Mouse (Mus musculus) kidney, embryonic 15.5 days (tissue): ENCODE measurements around the gene Crhr2. TPM values are rescaled to one million over a fixed set of nuclear protein-coding genes. Genes with fewer than 3 reads are reported as not detected.

Experiments used
- ATAC-seq: fragments of 200-750 bp; cut with Nextera tagmentation; replicated peaks from 2 replicates; pipeline ENCODE4 v1.8.0; 2017; ENCODE audit warnings: moderate TSS enrichment; ENCODE audit not compliant: low FRiP score
- H3K27ac ChIP-seq: fragments of 300-500 bp; sonication (generic); 2 replicates; pipeline ENCODE4 v1.5.1; 2015; ENCODE audit warnings: mild to moderate bottlenecking, inconsistent platforms
- H3K27me3 ChIP-seq: fragments of 300-500 bp; sonication (generic); 2 replicates; pipeline ENCODE4 v1.6.1; 2015; ENCODE audit warnings: inconsistent platforms
- H3K36me3 ChIP-seq: fragments of 300-500 bp; sonication (generic); 2 replicates; pipeline ENCODE4 v1.6.1; 2015; ENCODE audit warnings: inconsistent platforms
- H3K4me1 ChIP-seq: fragments of 300-500 bp; sonication (generic); 2 replicates; pipeline ENCODE4 v1.6.1; 2015; ENCODE audit warnings: inconsistent platforms
- H3K4me2 ChIP-seq: fragments of 300-500 bp; sonication (generic); 2 replicates; pipeline ENCODE4 v1.6.1; 2015; ENCODE audit warnings: moderate library complexity, mild to moderate bottlenecking, inconsistent platforms
- H3K4me3 ChIP-seq: fragments of 300-500 bp; sonication (generic); replicated peaks from 2 replicates; pipeline ENCODE4 v1.5.1; 2015; ENCODE audit warnings: mild to moderate bottlenecking, inconsistent platforms
- H3K9ac ChIP-seq: fragments of 300-500 bp; sonication (generic); 2 replicates; pipeline ENCODE4 v1.6.1; 2015; ENCODE audit warnings: mild to moderate bottlenecking, inconsistent platforms
- H3K9me3 ChIP-seq: fragments of 300-500 bp; sonication (generic); replicated peaks from 2 replicates; pipeline ENCODE4 v1.6.1; 2016; ENCODE audit warnings: inconsistent platforms
- WGBS: fragments of 180-500 bp; shearing (Covaris S2); methylation state at CpG from one replicate; pipeline ENCODE4 v1.1.7; 2015; ENCODE audit warnings: mixed read lengths; 5-methylcytosine and 5-hydroxymethylcytosine counted together
- polyA plus RNA-seq: library from polyadenylated mRNA; unstranded; fragments of >200 nt; fragmentation: Nextera tagmentation; extraction: Ambion mirVana; gene quantifications from 2 replicates; pipeline ENCODE4 v1.2.1, GENCODE M21; 2015

The Crhr2 gene
- polyA plus RNA-seq, result 0.13 and 0.26 TPM in 2 replicates

DNA sequence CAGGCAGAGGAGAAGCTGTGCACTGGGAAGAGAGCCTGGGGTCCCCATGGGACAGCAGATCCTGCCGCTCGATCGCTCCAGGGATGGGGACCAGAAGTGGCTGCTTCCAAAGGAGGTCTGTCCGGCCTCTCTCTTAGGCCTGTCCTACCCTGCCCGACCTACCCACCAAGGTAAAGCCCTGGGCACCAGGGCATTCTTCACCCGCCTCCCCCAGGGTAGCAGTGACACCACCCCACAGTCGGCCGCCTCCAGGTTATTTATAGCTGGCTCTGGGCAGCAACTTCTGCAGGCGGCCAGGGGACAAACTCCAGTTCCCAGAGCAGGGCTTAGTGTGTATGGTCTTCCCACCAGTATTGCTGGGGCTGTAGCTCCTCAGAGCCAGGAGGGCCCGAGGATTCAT, at the start of gene Crhr2:
Gene Crhr2 (minus strand): TSS at position 223 of the 400 bp plus-strand sequence.
- no peak for ATAC-seq
- H3K9me3 ChIP-seq, result no peaks in the 10 kb centered on the region
- no peak within 1 kb of the TSS for H3K9ac ChIP-seq
- peaks cover 12% of the 10 kb centered on the region; the same call in 1 of the 2 replicates for H3K4me1 ChIP-seq
- no peaks in the 10 kb centered on the region for H3K27me3 ChIP-seq
- no peak within 1 kb of the TSS for H3K27ac ChIP-seq
- H3K4me3 ChIP-seq, result no peak within 1 kb of the TSS
- WGBS, result 60% methylated on average over 10 of the region's 10 CpGs
- no peak within 1 kb of the TSS for H3K4me2 ChIP-seq
- H3K36me3 ChIP-seq, result no peaks in the 10 kb centered on the region

DNA sequence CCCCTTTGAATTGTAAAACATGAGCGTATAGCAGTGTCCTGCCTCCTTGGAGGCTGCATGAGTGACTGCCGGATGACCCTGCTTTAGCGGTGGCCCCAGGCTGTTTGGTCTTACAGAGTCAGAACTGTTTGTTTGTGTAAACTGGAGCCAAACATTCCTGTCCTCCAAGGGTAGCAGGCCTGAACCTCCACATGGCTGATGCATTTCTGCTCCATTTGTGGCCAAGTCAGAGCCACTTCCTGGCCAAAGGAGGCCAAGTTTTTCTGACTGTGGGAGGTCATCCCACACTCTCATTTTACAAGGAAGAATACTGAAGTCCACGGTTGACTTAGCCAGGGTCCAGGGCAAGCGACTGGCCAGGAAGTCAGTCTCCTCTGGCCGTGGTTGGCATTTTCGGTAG, 46.7 kb upstream of the Crhr2 start:
- Histone ChIP-seq H3K4me1 (peaks cover 29% of the 10 kb centered on the region), H3K4me2 (no peak overlapping the region), H3K27me3 (no peaks in the 10 kb centered on the region), H3K4me3 (no peak overlapping the region), H3K9me3 (no peaks in the 10 kb centered on the region), H3K9ac (no peak overlapping the region), H3K36me3 (no peaks in the 10 kb centered on the region), H3K27ac (no peak overlapping the region)
- no peak for ATAC-seq
- WGBS, result 52% methylated on average over 7 of the region's 7 CpGs

DNA sequence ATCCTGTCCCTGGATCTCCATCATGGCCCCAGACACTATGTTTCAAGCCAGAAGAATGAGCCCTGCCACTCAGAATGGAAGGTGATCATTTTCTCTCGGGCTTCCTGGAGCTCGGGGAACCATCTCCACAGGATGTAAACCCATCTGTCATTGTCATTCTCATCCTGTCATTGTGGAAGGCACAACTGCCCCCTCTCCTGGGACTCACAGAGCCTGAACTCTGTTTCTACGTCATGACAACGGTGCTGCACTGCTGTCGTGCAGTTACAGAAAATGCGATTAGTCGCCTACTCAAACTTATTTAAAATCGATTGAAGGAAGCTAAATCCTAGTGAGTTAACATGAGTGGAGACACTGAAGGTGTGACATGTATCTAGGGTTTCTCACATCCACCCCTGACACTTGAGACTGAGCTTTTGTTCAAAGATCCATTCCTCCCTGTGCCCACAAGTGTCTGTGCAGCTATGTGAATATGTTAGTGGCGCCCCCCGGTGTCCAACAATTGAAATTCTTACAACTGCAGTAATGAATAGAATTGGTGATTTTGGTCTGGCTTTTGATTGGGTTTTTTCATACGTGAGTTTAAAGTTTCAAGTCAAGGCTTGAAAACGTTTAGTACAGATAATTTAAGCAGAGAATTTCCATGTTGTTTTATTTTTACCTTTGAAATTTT, 44.4 kb upstream of the Crhr2 start:
- Histone ChIP-seq H3K27ac (no peak overlapping the region), H3K9ac (no peak overlapping the region), H3K9me3 (no peaks in the 10 kb centered on the region), H3K27me3 (no peaks in the 10 kb centered on the region), H3K4me2 (no peak overlapping the region), H3K4me3 (no peak overlapping the region), H3K4me1 (peaks cover 40% of the 10 kb centered on the region), H3K36me3 (no peaks in the 10 kb centered on the region)
- ATAC-seq, result no peak
- 40% methylated on average over 12 of the region's 12 CpGs for WGBS

DNA sequence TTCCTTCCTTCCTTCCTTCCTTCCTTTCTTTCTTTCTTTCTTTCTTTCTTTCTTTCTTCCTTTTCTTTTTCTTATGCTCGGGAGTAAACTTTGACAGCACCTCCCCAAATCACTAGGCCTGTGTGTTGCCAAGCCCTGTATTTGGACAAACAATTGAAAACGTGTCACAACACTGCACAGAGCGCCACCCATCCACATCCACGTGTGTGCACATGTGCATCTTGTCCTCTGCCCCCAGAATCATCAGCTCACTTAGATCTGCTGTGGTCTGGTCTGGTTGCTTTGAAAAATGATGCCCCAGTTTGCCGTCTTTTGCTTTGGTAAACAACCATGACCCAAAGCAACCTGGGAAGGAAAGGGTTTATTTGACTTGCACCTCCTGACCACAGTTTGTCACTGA, 43.1 kb upstream of the Crhr2 start:
- H3K27ac ChIP-seq, result peak overlapping the region; percentile 54
- no peak for ATAC-seq
- no peaks in the 10 kb centered on the region for H3K36me3 ChIP-seq
- H3K9me3 ChIP-seq, result no peaks in the 10 kb centered on the region
- H3K4me1 ChIP-seq, result peaks cover 40% of the 10 kb centered on the region
- no peak overlapping the region for H3K4me2 ChIP-seq
- WGBS, result 32% methylated on average over 5 of the region's 5 CpGs
- no peak overlapping the region for H3K9ac ChIP-seq
- H3K4me3 ChIP-seq, result no peak overlapping the region
- no peaks in the 10 kb centered on the region for H3K27me3 ChIP-seq

DNA sequence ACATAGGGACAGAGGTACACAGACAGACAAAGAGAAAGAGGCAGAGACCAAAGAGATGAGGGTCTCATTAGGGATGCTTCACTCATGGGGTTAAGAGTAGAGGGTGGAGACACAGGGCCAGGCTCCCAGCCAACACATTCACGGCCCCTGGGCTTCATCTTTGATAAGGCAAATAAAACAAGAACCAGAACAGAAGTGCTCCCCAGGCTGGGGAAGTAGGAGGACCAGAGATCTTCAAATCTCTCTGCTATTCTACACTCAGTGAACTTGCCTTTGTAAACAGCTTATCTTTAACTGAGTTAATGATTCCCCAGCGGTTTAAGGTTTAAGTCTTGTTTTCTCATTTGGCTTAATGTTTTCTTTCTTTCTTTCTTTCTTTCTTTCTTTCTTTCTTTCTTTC, 42.6 kb upstream of the Crhr2 start:
- Histone ChIP-seq H3K36me3 (no peaks in the 10 kb centered on the region), H3K4me1 (peaks cover 40% of the 10 kb centered on the region), H3K9ac (no peak overlapping the region), H3K27me3 (no peaks in the 10 kb centered on the region), H3K9me3 (no peaks in the 10 kb centered on the region), H3K4me3 (no peak overlapping the region), H3K4me2 (no peak overlapping the region), H3K27ac (peak overlapping the region; percentile 68)
- 35% methylated on average over 2 of the region's 2 CpGs for whole genome bisulfite sequencing
- ATAC-seq, result 0 out of 2 replicates have a peak, but pooled peaks have one; percentile 15

DNA sequence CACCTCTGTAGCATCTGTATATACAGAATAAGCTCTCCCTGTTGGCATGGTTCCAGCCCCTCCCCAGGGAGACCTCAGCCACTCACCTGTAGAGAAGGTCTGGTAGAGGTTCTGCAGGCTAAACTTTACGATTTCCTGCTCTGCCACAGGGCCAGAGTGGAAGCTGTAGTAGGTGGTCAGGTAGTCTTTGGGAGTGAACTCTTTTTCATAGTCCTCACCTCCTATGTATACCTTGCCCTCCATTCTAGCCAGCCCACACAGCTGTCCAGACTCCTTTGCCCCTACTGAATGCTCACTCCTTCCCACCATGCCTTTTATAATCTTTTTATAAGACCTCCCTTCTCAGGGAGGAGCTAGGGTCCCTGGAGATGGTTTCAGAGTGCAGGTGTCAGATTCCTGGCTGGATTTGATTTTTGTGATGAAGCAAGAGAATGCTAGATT, 41.9 kb upstream of the Crhr2 start, which contains the start of gene Inmt:
Gene Inmt (minus strand): TSS at position 303 of the 441 bp plus-strand sequence.
- H3K27me3 ChIP-seq, result no peaks in the 10 kb centered on the region
- no peak within 1 kb of the TSS for H3K9ac ChIP-seq
- H3K9me3 ChIP-seq, result no peaks in the 10 kb centered on the region
- H3K36me3 ChIP-seq, result no peaks in the 10 kb centered on the region
- H3K4me2 ChIP-seq, result no peak within 1 kb of the TSS
- WGBS, result 53% methylated on average over 1 of the region's 1 CpGs
- H3K4me3 ChIP-seq, result no peak within 1 kb of the TSS
- peak within 1 kb of the TSS; percentile 68 for H3K27ac ChIP-seq
- ATAC-seq, result peak; percentile 30; the same call in 1 of the 2 replicates
- H3K4me1 ChIP-seq, result peaks cover 40% of the 10 kb centered on the region

DNA sequence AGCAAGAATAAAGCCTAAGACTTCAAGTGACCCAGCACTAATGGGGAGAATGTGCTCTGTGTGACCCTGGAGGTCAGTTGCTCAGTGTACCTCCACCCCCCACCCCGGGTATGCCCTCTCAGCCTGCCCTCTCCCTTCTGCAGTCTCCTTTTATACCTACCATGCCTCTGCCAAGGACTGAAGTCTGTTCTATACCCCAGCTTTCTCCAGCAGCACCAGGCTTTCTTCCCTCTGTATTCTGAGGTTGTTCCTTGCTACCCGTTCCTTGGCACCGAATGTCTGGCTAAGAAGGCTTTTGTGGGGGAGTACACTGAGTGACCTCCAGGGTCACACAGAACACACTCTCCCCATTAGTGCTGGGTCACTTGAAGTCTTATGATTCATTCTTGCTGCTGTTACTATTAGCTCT, 41.1 kb upstream of the Crhr2 start:
- WGBS, result 14% methylated on average over 3 of the region's 3 CpGs
- H3K4me2 ChIP-seq, result no peak overlapping the region
- ATAC-seq, result no peak
- peaks cover 35% of the 10 kb centered on the region for H3K4me1 ChIP-seq
- no peak overlapping the region for H3K4me3 ChIP-seq
- no peaks in the 10 kb centered on the region for H3K9me3 ChIP-seq
- no peak overlapping the region for H3K9ac ChIP-seq
- peak overlapping the region; percentile 68; the same call in 1 of the 2 replicates for H3K27ac ChIP-seq
- no peaks in the 10 kb centered on the region for H3K36me3 ChIP-seq
- no peaks in the 10 kb centered on the region for H3K27me3 ChIP-seq

DNA sequence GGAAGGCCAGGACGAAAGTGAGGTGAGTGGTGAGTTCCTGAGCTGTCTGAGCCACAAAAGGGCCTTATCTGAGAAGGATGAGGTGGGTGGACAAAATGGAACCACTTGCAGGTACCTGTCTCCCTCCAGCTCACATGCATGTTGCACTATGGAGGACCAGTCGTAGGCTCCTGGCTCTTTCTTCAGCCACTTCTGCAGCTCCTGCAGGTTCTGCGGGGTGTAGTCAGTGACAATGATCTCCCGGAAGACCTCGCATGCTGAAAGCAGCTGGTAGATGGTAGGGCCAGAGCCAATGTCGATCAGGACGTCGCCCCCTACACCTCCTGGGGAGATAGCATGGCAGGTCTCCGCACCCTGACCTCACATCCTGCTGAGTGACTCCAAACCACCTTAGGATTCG, 40.4 kb upstream of the Crhr2 start:
- H3K9me3 ChIP-seq, result no peaks in the 10 kb centered on the region
- peaks cover 35% of the 10 kb centered on the region for H3K4me1 ChIP-seq
- WGBS, result 67% methylated on average over 10 of the region's 10 CpGs
- H3K36me3 ChIP-seq, result no peaks in the 10 kb centered on the region
- no peak overlapping the region for H3K9ac ChIP-seq
- no peak overlapping the region for H3K4me3 ChIP-seq
- H3K27ac ChIP-seq, result no peak overlapping the region
- no peak overlapping the region for H3K4me2 ChIP-seq
- no peak for ATAC-seq
- H3K27me3 ChIP-seq, result no peaks in the 10 kb centered on the region

DNA sequence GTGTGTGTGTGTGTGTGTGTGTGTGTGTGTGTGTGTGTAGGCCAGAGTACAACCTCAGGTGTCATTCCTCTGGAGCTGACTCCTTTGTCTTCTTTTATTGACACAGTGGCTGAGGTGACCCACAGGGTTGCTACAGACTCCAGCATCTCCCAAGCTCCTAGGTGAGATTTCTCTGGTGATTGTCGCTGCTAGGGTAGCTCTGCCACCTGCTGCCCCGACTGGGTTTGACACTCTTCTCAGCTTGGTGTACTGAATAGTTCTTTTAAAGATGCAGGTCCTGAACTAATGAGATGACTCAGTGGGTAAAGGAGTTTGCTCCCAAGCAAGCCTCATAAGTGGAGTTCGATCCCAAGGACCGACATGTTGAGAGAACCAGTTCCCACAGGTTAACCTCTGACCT, 38.8 kb upstream of the Crhr2 start:
- Histone ChIP-seq H3K4me1 (peaks cover 29% of the 10 kb centered on the region), H3K9me3 (no peaks in the 10 kb centered on the region), H3K36me3 (no peaks in the 10 kb centered on the region), H3K27ac (no peak overlapping the region), H3K4me3 (no peak overlapping the region), H3K27me3 (0 out of 2 replicates have a peak, but pooled peaks cover 8% of the 10 kb centered on the region), H3K4me2 (no peak overlapping the region), H3K9ac (no peak overlapping the region)
- WGBS, result 60% methylated on average over 4 of the region's 4 CpGs
- no peak for ATAC-seq

DNA sequence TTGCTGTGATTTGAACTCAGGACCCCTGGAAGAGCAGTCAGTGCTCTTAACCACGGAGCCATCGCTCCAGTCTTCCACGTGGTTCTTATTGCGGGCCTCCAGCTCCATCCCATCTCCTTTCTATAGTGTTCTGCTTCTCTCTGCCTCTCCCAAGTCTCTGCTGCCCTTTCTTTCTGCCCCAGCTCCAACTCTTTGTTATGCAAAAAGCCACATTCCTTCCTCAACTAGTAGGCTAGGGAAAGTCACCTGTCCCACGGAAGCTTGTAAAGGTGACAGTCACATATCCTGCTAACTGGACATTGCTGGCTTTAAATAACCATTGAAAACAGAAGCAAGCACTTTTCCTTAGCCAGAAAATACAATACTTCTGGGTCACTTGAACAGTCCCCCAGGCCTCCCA, 37.0 kb upstream of the Crhr2 start:
- Histone ChIP-seq H3K27me3 (peaks cover 10% of the 10 kb centered on the region), H3K9me3 (no peaks in the 10 kb centered on the region)
- WGBS, result 72% methylated on average over 5 of the region's 5 CpGs

DNA sequence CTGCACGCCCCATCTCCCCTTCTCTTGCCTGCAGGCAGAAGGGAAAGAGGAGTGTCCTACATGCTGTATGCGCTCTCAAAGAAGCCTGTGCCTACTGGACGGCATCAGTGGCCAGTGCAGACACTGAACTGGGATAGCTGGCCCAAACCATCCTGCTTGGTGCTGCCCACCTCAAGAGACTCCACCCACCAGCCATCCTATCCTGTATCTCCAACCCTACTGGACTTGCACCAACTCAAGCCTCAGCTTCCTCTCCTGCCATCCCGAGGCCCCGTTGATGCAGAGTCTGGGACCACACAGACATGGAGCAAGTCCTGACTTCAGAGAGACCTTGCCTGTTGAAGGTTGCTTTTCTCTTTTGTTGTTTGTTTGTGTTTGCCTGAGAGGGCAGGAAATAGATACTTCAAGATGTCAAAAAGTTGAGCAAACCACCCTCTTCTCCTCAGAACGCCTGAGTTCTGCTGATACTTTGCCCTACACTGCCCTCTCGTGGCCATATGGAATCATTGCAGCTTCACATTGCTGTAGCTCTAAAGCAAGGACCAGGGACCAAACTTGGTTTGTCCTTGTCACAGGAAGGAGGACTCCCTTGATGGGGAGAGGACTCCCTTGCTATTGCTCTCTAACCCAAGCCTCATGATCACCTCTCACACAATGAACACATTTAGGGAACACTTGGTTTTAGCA, 34.1 kb upstream of the Crhr2 start:
- Histone ChIP-seq H3K27ac (no peak overlapping the region), H3K36me3 (no peaks in the 10 kb centered on the region), H3K9ac (no peak overlapping the region), H3K4me1 (no peaks in the 10 kb centered on the region), H3K4me2 (no peak overlapping the region), H3K9me3 (no peaks in the 10 kb centered on the region), H3K4me3 (no peak overlapping the region), H3K27me3 (peaks cover 13% of the 10 kb centered on the region)
- ATAC-seq, result 0 out of 2 replicates have a peak, but pooled peaks have one; percentile 33
- WGBS, result 57% methylated on average over 7 of the region's 7 CpGs

More for the DNA sequence above, 37.0 kb upstream of the Crhr2 start:
- H3K36me3 ChIP-seq, result no peaks in the 10 kb centered on the region
- ATAC-seq, result no peak
- H3K9ac ChIP-seq, result no peak overlapping the region
- no peak overlapping the region for H3K27ac ChIP-seq
- H3K4me2 ChIP-seq, result no peak overlapping the region
- no peak overlapping the region for H3K4me3 ChIP-seq
- H3K4me1 ChIP-seq, result peaks cover 14% of the 10 kb centered on the region

DNA sequence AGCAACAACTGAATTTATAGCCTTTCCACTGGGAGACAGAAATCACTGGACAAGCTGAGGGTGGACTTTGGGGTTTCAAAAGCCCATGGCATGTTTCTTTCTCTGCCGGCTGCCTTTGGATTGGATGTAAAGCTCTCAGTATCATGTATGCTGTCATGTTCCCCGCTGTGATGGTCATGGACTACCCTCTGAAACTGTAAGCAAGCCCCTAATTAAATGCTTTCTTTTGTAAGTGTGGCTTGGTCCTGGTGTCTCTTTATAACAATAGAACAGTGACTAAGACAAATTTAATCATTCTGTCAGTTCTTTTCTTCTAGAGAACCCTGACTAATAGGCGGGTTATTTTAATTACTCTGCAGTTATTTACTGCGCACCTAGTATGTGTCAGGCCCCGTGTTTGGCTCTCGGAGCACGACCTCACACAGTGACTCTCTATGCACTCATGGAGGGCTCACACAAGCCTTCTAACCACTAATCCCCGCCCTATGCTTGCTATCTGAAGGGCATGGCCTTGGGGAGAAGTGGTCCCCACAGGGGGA, 30.3 kb upstream of the Crhr2 start:
- no peak overlapping the region for H3K4me2 ChIP-seq
- no peaks in the 10 kb centered on the region for H3K9me3 ChIP-seq
- no peaks in the 10 kb centered on the region for H3K4me1 ChIP-seq
- no peak for ATAC-seq
- no peak overlapping the region for H3K4me3 ChIP-seq
- no peaks in the 10 kb centered on the region for H3K36me3 ChIP-seq
- no peak overlapping the region for H3K9ac ChIP-seq
- H3K27ac ChIP-seq, result no peak overlapping the region
- 79% methylated on average over 8 of the region's 8 CpGs for WGBS
- peaks cover 13% of the 10 kb centered on the region for H3K27me3 ChIP-seq
